Mouse (Mus musculus): Measurements from ENCODE around the gene Bsdc1.
"Not testable (repeated sequence)": the region's sequence is repeated elsewhere in the genome, so short reads cannot be mapped to it uniquely, and the experiment has no call there.

The Bsdc1 gene

DNA sequence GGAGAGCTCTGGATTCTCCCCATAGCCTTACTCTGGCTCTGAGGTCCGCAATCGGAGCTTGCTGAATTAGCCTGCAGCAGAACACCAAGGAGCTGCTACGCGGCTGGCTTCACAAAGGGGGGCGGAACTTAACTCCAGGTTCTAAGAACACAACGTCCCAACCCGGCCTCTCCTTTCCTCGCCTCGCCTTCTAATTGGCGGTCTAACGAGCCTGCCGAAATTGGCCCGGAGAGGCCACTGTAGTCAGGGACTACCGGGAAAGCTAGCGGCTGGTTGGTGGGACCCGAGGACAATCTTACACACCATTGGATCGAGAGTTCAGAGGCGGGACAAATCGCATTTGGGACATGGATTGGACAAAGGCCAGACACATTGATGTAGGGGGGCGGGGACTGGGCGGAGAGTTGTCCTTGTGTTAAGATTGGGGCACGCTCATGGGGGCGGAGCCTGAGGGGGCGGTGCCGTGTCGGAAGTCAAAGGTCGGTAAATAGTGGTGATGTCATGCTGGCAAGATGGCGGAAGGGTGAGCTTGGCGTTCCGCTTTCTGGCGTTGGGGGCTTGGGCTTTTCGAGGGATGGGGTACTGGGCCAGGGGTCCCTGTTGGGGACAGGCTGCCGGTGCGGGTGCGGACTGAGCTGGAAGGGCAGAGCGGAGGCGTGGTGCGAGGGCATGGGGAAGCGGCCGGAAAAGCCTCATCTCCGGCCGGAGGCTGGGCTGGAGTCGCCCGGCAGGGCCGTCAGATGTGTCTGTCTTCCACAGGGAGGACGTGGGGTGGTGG lies at the start of gene Bsdc1:
Bsdc1 (plus strand) TSS at position 399 of the 778 bp plus-strand sequence.
- DNase-seq (ENCODE audit: low spot score) = peak; percentile 96

- no peak for DNase-seq (ENCODE audit: low spot score)
Observed at GRCm38 (mm10) chr4:129415892-129416291, 45.5 kb upstream of the Bsdc1 start.

GRCm38 (mm10) chr4:129416478-129416877 lies 44.9 kb upstream of the Bsdc1 start:
- no peak for DNase-seq (ENCODE audit: low spot score)

GRCm38 (mm10) chr4:129418321-129418720 lies 43.1 kb upstream of the Bsdc1 start:
- DNase-seq (ENCODE audit: low spot score) = no peak

- DNase-seq (ENCODE audit: low spot score) = peak; percentile 26
Observed at GRCm38 (mm10) chr4:129440340-129441063, 20.9 kb upstream of the Bsdc1 start, which contains the start of gene Zbtb8b. TSS of gene Zbtb8b (minus strand) at chr4:129440853.

GRCm38 (mm10) chr4:129441145-129441544 lies 20.2 kb upstream of the Bsdc1 start:
- no peak for DNase-seq (ENCODE audit: low spot score)

DNA sequence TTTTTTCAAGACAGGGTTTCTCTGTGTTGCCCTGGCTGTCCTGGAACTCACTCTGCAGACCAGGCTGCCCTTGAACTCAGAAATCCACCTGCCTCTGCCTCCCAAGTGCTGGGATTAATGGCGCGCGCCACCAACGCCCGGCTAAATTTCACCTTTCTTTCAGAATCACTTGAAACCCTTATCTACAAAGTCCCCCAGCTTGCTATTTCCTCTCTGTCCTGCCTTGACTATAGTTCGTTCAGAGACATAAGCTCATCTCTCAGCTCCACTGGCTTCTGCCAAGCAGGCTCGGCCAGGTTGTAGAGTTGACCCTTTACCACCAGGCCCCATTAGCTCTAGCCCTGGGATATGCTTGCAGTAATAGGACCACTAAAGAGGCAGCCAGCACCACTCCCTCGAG lies 14.0 kb upstream of the Bsdc1 start:
- no peak for DNase-seq (ENCODE audit: low spot score)

GRCm38 (mm10) chr4:129447778-129448563 lies 13.4 kb upstream of the Bsdc1 start:
- no peak for DNase-seq (ENCODE audit: low spot score)

- DNase-seq (ENCODE audit: low spot score) = no peak
Observed at GRCm38 (mm10) chr4:129448713-129449112, 12.7 kb upstream of the Bsdc1 start.

DNA sequence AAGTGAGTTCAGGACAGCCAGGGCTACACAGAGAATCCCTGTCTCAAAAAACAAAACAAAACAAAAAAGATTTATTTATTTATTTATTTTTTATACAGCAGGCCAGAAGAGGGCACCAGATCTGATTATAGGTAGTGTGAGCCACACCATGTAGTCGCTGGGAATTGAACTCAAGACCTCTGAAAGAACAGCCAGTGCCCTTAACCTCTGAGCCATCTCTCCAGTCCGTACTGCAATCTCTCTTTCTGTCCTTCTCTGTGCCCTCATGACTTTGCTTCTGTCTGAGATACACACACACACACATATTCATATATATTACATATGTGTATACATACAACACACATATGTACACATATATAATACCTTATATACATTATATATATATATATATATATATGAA lies 10.5 kb upstream of the Bsdc1 start:
- DNase-seq (ENCODE audit: low spot score) = no peak

DNA sequence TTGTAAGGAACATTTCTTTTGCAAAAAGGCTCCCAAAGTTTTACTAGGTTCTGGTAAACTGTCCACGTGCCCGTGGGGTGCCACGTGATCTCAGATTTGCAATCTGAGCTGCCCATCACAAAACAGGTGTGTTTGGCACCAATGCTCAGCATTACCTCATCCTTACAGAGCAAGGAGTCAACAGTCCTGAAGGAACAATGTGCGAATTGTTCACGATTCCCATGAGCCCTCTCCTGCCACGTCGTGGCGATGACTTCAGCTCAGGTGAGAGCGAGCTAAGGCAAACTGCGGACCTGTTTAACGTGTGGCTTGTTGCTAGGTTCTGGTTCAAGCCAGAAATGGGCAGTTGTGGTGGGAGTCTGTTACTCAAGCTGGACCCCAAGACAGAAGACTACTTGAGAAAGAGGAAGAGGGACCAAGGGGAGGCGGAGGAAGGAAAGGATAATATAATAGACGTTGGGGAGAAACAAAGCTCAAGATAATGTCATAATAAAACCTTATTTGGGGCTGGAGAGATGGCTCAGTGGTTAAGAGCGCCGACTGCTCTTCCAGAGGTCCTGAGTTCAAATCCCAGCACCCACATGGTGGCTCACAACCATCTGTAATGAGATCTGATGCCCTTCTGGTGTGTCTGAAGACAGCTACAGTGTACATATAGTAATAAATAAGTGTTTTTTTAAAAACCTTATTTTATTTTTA lies 9.8 kb upstream of the Bsdc1 start:
- no peak for DNase-seq (ENCODE audit: low spot score)

- DNase-seq (ENCODE audit: low spot score) = no peak
Observed at GRCm38 (mm10) chr4:129455265-129455664, 6.1 kb upstream of the Bsdc1 start.

DNA sequence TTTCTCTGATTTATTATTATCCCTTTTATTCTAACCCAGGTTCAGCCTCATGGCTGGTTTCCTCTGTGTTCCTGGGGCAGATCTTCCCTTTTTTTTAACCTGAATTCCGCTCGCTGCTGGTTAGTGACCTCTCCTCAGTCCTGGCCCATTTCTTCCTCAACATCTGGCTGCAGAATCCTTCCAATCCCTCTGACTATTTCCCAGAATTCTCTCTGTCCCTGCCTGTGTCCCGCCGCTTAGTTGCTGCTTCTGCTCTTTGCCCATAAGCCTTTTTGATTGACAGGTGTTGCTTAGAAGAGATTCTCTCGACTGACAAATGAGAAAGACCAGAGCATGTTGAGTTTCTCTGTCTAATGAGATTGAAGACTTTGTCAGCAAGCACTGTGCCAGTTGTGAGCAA lies 5.3 kb upstream of the Bsdc1 start:
- no peak for DNase-seq (ENCODE audit: low spot score)

GRCm38 (mm10) chr4:129457311-129457710 lies 4.1 kb upstream of the Bsdc1 start:
- not testable (repeated sequence) for DNase-seq (ENCODE audit: low spot score)

GRCm38 (mm10) chr4:129459726-129460125 lies 1.7 kb upstream of the Bsdc1 start:
- DNase-seq (ENCODE audit: low spot score) = no peak

DNA sequence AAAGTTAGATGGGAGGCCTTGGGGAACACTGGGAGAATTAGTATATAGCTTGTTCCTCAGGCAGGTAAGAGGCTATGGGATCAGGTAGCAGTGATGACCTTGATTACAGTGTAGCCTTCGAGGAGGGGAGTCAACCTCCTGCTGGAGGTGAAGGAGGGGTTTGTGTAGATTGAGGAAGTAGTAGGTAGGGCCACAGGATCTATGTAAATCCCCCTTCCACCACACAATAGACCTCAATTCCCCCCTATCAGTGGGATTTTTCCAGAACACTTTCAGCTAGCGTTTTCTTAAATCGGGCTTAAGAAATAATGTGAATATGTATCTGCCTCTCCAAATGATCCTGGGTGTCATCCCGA lies 576 bp upstream of the Bsdc1 start:
- no peak for DNase-seq (ENCODE audit: low spot score)

- DNase-seq (ENCODE audit: low spot score) = no peak
Observed at GRCm38 (mm10) chr4:129462118-129462517, 737 bp downstream of the Bsdc1 start.

- no peak for DNase-seq (ENCODE audit: low spot score)
Observed at GRCm38 (mm10) chr4:129463097-129464059, 2.0 kb downstream of the Bsdc1 start.

DNA sequence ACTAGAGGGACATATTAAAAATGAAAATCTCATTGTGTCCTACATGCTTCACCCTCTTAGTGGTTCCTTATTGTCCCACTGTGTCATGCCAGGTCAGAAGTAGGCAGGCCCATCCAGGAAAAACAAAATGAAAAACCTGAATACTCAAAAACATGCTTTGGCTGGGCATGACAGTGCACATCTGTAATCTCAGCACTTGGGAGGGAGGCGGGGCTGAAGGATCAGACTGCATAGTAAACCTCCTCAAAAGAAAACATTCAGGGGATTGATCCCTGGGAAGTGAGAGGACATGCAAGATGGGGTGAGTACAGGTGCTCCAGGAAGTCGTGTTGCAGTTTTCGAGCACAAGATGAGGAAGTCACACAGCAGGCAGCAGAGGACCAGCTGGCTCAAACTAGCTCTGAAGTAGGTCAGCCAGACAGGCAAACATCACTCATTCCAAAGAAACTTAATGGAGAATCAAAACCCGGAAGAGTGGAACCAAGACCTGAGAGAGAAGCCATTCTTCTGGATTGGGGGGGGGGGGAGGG lies 3.0 kb downstream of the Bsdc1 start:
- no peak for DNase-seq (ENCODE audit: low spot score)

DNA sequence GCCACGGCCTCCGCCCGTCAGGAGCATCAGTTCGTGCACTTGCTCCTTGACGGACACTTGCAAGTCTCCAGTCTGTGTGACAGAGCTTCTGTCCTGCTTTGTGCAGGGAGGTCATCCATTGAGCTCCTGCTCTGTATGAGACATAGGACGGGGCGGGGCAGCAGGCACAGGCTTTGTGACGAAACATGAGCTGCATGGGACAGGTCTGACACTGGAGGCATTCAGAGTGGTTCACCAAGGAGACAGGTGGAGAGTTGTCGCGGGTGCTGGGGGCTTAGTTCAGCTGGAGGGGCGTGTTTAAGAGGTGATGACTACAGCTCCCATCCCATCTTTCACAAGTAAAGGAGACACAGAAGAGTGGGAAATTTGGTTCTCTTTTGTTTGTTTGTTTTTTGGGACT lies 14.7 kb downstream of the Bsdc1 start:
- DNase-seq (ENCODE audit: low spot score) = no peak

GRCm38 (mm10) chr4:129479863-129480262 lies 18.5 kb downstream of the Bsdc1 start:
- DNase-seq (ENCODE audit: low spot score) = no peak

Measured in urinary bladder, postnatal 10 days (tissue).